Mouse (Mus musculus) thymus, postnatal 10 days (tissue): ENCODE measurements at regions not wholly inside any gene's neighbourhood (a gene's known extent, or its start where the extent isn't known, plus 50 kb on each side); places are given as distances from the start of the nearest gene placed in this dataset.

Source experiments
- DNase-seq, 2 experiments: peaks; one replicate each; pipeline ENCODE4 v3.0.0; 2021; ENCODE audit warnings: low spot score in 2 of 2

- DNase-seq, result no peak
Measured at GRCm38 (mm10) chr3:83689068-83689976, 76.8 kb upstream of the Sfrp2 start.

- no peak for DNase-seq
Measured at GRCm38 (mm10) chr3:83694505-83694904, 71.6 kb upstream of the Sfrp2 start.

GRCm38 (mm10) chr3:83699751-83700150, 66.4 kb upstream of the Sfrp2 start:
- no peak for DNase-seq

GRCm38 (mm10) chr3:83701075-83701474, 65.0 kb upstream of the Sfrp2 start:
- DNase-seq, result no peak

- DNase-seq, result no peak
Measured at GRCm38 (mm10) chr3:83704559-83704958, 61.6 kb upstream of the Sfrp2 start.

GRCm38 (mm10) chr3:83705253-83705652, 60.9 kb upstream of the Sfrp2 start:
- DNase-seq, result no peak

- DNase-seq, result peak in 1 of 2 experiments; percentile 14
Measured at GRCm38 (mm10) chr3:83706531-83707243, 59.4 kb upstream of the Sfrp2 start.

GRCm38 (mm10) chr3:83707278-83707677, 58.8 kb upstream of the Sfrp2 start:
- DNase-seq, result no peak

GRCm38 (mm10) chr3:83708973-83709372, 57.1 kb upstream of the Sfrp2 start:
- no peak for DNase-seq

- DNase-seq, result no peak
Measured at GRCm38 (mm10) chr3:83709531-83709930, 56.6 kb upstream of the Sfrp2 start.

GRCm38 (mm10) chr3:83710995-83711541, 55.1 kb upstream of the Sfrp2 start:
- DNase-seq, result no peak

GRCm38 (mm10) chr3:83712355-83712754, 53.8 kb upstream of the Sfrp2 start:
- DNase-seq, result no peak

GRCm38 (mm10) chr3:83714572-83714971, 51.5 kb upstream of the Sfrp2 start:
- no peak for DNase-seq
